Mouse (Mus musculus) hindbrain, embryonic 15.5 days (tissue): ENCODE results near the gene Grip1. TPM values are rescaled to one million over a fixed set of nuclear protein-coding genes. Genes with fewer than 3 reads are reported as not detected.

ENCODE experiments used
- ATAC-seq: fragments of 200-750 bp; cut with Nextera tagmentation; 2 replicates; pipeline ENCODE4 v1.8.0; 2017; ENCODE audit warnings: low read depth, moderate number of reproducible peaks, moderate TSS enrichment; ENCODE audit not compliant: low FRiP score
- H3K27ac ChIP-seq: fragments of 300-500 bp; sonication (generic); replicated peaks from 2 replicates; pipeline ENCODE4 v1.5.1; 2015; ENCODE audit warnings: mild to moderate bottlenecking, inconsistent platforms
- H3K27me3 ChIP-seq: fragments of 300-500 bp; sonication (generic); 2 replicates; pipeline ENCODE4 v1.6.1; 2015; ENCODE audit warnings: control low read depth, inconsistent platforms
- H3K36me3 ChIP-seq: fragments of 300-500 bp; sonication (generic); 2 replicates; pipeline ENCODE4 v1.6.1; 2015; ENCODE audit warnings: control low read depth, inconsistent platforms
- H3K4me1 ChIP-seq: fragments of 300-500 bp; sonication (generic); replicated peaks from 2 replicates; pipeline ENCODE4 v1.6.1; 2015; ENCODE audit warnings: control low read depth, inconsistent platforms
- H3K4me2 ChIP-seq: fragments of 300-500 bp; sonication (generic); 2 replicates; pipeline ENCODE4 v1.6.1; 2015; ENCODE audit warnings: moderate library complexity, mild to moderate bottlenecking, inconsistent platforms
- H3K4me3 ChIP-seq: fragments of 300-500 bp; sonication (generic); 2 replicates; pipeline ENCODE4 v1.5.1; 2015; ENCODE audit warnings: mild to moderate bottlenecking, inconsistent platforms
- H3K9ac ChIP-seq: fragments of 300-500 bp; sonication (generic); 2 replicates; pipeline ENCODE4 v1.6.1; 2015; ENCODE audit warnings: inconsistent platforms
- H3K9me3 ChIP-seq: fragments of 300-500 bp; sonication (generic); 2 replicates; pipeline ENCODE4 v1.6.1; 2016; ENCODE audit warnings: control low read depth, inconsistent platforms
- WGBS: fragments of 180-500 bp; shearing (Covaris S2); methylation state at CpG from one replicate; pipeline ENCODE4 v1.1.7; 2015; 5-methylcytosine and 5-hydroxymethylcytosine counted together
- polyA plus RNA-seq: library from polyadenylated mRNA; unstranded; fragments of >200 nt; fragmentation: Nextera tagmentation; extraction: Ambion mirVana; gene quantifications from 2 replicates; pipeline ENCODE4 v1.2.1, GENCODE M21; 2015

Gene Grip1
- polyA plus RNA-seq, 1 experiment from 2014 or later: 17.3 TPM

DNA sequence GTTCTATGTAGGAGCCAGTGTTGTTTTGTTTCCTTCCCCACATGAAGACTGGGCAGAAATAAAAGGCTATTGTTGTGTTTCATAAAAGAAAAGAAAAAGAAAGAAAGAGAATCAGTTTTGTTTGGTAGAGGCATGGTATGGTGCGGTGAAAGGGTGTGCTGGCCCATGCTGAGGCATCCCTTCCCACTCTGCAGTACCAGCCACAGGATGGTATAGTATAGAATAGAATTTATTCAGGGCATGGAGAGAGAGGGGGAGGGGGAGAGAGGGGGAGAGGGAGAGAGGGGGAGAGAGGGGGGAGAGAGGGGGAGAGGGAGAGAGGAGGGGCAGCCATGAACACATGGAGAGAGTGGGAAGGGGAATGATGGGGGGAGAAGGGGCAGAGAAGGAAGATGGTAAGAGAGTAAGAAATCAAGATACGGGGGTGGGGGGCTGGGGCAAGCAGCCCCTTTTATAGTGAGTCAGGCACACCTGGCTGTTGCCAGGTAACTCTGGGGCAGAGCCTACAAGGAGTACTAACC is 591.1 kb downstream of the Grip1 start:
- Histone ChIP-seq H3K27ac (no peak overlapping the region), H3K4me1 (no peaks in the 10 kb centered on the region), H3K9ac (no peak overlapping the region), H3K9me3 (no peaks in the 10 kb centered on the region), H3K27me3 (no peaks in the 10 kb centered on the region), H3K36me3 (peaks cover 8% of the 10 kb centered on the region; the same call in 1 of the 2 replicates), H3K4me3 (no peak overlapping the region), H3K4me2 (no peak overlapping the region)
- ATAC-seq: no peak
- WGBS: 38% methylated on average over 2 of the region's 2 CpGs

DNA sequence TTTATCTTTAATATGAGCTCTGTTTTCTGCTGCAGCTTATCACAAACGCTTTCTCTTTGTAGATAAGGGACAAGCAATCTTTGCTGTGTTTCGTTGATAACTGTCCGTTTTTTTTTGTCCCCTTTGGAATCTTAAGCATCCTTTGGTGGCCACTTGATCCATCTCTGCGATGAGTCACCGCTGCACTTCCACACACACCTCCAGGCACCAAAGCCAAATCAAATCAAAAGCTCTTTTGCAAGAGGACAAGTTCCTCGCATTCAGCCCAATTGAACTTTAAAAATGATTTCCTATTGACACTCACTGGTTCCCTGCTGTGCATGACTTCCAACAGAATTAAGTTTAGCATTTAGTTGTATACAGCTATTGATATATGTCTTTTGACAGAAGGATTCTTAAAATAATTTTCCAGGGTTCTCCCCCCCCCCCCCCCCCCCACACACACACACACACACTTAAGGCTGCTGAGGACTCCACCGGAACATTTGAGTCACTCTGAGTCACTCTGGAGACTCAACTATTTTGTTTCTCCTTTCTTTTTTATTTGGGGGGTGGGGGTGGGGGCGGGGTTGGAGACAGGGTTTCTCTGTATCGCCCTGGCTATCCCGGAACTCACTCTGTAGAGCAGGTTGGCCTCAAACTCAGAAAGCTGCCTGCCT is 607.1 kb downstream of the Grip1 start:
- Histone ChIP-seq H3K36me3 (peaks cover 3% of the 10 kb centered on the region; the same call in 1 of the 2 replicates), H3K4me1 (no peaks in the 10 kb centered on the region; the same call in 1 of the 2 replicates), H3K9me3 (no peaks in the 10 kb centered on the region), H3K27me3 (no peaks in the 10 kb centered on the region), H3K4me2 (no peak overlapping the region), H3K4me3 (no peak overlapping the region), H3K27ac (no peak overlapping the region), H3K9ac (no peak overlapping the region)
- ATAC-seq: no peak
- WGBS: 73% methylated on average over 10 of the region's 10 CpGs

DNA sequence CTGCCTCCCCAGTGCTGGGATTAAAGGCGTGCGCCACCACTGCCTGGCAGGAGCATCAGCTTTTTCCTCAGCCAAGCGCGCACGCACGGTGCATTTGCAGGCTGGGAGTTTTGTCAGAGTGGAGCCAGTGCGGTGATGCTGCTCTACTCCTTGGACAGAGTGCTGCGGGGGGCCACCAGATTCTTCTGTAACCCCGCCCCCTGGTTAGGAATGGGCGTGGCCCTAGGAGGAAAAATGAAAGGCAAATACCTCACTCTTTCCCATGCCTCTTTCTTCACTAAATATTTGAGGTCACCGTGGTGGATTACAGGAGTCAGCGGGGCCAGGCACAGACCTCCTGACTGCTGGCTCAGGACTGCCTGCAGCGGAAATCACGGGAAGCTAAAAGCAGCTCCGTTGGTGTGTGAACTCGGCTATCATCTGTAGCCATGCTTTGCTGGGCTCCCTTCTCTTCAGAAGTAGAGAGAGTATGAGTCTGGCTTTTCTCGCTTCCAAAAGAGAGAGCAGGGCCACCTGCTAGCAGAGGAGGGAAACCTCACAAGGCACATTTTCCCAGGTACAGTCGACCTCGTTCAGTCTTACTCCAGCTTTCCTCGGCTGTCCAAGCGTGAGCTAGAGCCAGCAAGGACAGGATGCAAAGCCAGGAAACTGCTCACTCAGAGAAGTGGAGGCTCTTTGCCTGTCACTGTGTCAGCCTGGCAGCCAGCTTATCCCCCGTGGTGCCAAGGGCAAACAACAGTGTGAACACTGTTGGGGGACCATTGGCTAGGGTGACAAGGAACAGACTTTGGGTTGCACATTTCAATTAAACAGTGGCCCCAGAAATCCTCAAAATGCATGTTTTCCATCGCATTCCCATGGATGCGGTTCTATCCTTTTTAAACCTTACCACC is 607.9 kb downstream of the Grip1 start:
- Histone ChIP-seq H3K27me3 (no peaks in the 10 kb centered on the region), H3K4me2 (no peak overlapping the region), H3K4me1 (no peaks in the 10 kb centered on the region; the same call in 1 of the 2 replicates), H3K9me3 (no peaks in the 10 kb centered on the region), H3K27ac (no peak overlapping the region), H3K36me3 (no peaks in the 10 kb centered on the region), H3K4me3 (no peak overlapping the region), H3K9ac (no peak overlapping the region)
- WGBS: 80% methylated on average over 24 of the region's 24 CpGs
- ATAC-seq: no peak

DNA sequence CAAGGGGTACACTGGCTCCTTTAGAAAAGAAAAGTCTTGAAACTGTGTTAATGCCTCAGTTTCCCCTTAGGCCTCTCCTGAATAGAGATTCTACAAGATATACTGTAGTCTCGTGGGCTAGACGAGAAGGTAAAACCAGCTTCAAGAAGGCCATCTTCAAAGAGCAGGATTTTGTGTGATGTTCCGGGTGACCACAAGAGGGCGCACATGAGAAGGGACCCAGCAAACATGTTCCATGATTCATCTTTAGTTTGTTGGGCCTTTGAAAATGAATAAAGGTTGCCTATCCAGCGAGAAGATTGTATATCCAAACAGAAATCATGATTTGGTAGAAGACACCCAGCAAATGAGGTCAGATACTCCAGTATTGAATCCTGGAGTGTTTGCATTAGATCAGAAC is 610.8 kb downstream of the Grip1 start:
- no peak overlapping the region for H3K4me3 ChIP-seq
- no peak overlapping the region for H3K9ac ChIP-seq
- H3K9me3 ChIP-seq: no peaks in the 10 kb centered on the region
- H3K4me2 ChIP-seq: no peak overlapping the region
- 31% methylated on average over 5 of the region's 5 CpGs for WGBS
- H3K27ac ChIP-seq: no peak overlapping the region
- no peaks in the 10 kb centered on the region; the same call in 1 of the 2 replicates for H3K4me1 ChIP-seq
- H3K36me3 ChIP-seq: no peaks in the 10 kb centered on the region
- no peak for ATAC-seq
- no peaks in the 10 kb centered on the region for H3K27me3 ChIP-seq

DNA sequence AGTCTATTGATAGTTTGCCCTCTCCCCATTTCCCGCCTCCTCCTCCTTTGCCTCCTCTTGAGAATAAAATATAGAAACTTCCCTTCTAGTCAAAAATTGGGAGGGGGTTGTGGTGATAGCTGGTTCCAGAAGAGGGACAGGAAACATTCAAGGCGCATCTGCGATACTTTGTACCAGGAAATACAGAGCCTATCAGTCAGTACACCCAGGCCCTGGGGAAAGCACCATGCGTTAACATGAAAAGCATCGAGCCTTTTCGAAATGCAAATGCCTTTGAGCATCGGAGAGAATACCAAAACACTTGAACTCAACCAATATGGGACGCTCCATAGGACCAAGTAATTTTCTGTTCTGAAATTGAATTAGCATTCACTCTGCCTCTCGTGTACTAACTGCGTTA is 612.7 kb downstream of the Grip1 start:
- no peaks in the 10 kb centered on the region for H3K9me3 ChIP-seq
- H3K27ac ChIP-seq: no peak overlapping the region
- no peaks in the 10 kb centered on the region for H3K27me3 ChIP-seq
- ATAC-seq: no peak
- H3K36me3 ChIP-seq: no peaks in the 10 kb centered on the region
- no peak overlapping the region for H3K9ac ChIP-seq
- H3K4me1 ChIP-seq: no peaks in the 10 kb centered on the region; the same call in 1 of the 2 replicates
- WGBS: 81% methylated on average over 10 of the region's 10 CpGs
- H3K4me2 ChIP-seq: no peak overlapping the region
- H3K4me3 ChIP-seq: no peak overlapping the region

DNA sequence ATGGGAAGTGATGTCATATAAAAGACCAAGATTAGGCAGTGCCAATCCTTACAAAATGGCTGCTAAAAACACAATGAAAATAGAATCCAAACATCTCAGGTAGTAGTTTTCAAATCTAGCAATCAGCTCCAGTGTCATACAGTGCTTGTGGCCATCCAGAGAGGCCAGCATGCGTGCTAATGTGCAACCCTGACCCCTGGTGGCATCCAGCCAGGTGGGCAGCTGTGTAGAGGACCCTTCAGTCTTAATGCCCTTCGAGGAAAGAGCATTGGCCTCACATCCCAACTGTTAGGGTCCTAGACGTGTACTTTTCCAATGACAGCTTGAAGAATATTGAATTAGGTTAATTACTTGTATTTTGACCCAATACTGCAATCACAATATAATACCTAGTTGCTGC is 624.2 kb downstream of the Grip1 start:
- no peak for ATAC-seq
- WGBS: 76% methylated on average over 3 of the region's 3 CpGs
- no peaks in the 10 kb centered on the region for H3K27me3 ChIP-seq
- no peak overlapping the region for H3K4me3 ChIP-seq
- no peak overlapping the region for H3K9ac ChIP-seq
- H3K4me1 ChIP-seq: no peaks in the 10 kb centered on the region
- no peak overlapping the region for H3K27ac ChIP-seq
- H3K4me2 ChIP-seq: no peak overlapping the region
- H3K36me3 ChIP-seq: peaks cover 33% of the 10 kb centered on the region
- no peaks in the 10 kb centered on the region for H3K9me3 ChIP-seq

DNA sequence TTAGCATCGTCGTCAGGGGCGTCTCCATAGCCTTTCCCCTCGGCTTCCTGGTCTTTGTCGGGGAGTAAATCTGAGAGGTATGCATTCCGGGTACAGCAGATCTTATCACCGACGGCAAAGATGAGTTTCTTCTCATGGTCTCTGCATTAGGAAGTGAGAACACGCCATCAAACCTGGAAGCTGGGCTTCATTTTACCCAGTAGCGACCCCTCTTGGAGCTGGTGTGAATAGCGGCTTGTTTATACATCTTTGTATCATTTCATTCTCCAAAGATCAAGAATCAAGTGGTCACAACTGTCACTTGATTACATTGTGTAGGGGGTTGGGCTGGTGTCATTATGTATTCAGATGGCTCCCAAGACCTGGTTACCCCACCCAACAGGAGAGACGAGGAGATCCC is 638.9 kb downstream of the Grip1 start:
- Histone ChIP-seq H3K36me3 (peaks cover 6% of the 10 kb centered on the region; the same call in 1 of the 2 replicates), H3K4me2 (no peak overlapping the region), H3K27me3 (no peaks in the 10 kb centered on the region), H3K9ac (no peak overlapping the region), H3K4me1 (no peaks in the 10 kb centered on the region), H3K27ac (no peak overlapping the region), H3K9me3 (no peaks in the 10 kb centered on the region), H3K4me3 (no peak overlapping the region)
- WGBS: 90% methylated on average over 12 of the region's 12 CpGs
- no peak for ATAC-seq

DNA sequence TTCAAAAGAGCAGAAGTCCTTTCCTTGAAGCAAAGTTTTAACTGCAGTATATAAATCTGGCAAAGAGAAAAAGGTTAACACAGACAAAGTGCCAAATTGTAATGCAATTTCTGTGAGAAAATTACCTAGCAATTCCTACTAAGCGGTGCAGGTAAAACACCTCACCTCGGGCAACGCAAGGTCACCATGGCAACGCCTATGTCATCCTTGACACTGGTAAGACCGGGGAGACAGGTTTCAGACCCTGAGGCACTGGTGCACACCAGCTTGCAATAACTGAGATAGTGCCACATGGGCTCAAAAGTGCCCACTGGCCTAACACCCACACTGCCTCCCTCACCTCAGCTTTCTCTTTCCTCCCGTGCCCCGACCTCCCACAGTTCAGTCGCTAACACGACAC is 641.5 kb downstream of the Grip1 start:
- 91% methylated on average over 9 of the region's 9 CpGs for WGBS

DNA sequence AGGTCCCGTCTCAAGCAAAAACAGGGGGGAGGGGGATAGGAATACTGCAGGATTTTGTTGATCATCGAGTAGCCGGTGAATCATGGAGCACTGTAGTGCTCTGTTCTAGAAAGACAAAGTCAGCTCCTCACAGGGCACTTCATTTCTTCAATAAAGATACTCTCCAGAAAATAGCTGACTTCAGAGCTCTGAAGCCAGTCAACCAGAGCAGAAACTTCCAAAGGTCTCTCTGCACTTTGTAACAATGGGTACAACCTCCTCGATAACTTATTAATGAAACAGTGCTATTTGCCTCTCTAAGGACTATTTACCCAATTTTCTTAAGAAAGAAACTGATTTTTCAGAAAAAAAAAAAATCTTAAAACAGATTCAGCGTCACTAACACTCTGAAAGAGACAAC is 642.1 kb downstream of the Grip1 start:
- H3K9ac ChIP-seq: no peak overlapping the region
- WGBS: 96% methylated on average over 5 of the region's 5 CpGs

More for the DNA sequence above, 641.5 kb downstream of the Grip1 start:
- Histone ChIP-seq H3K4me2 (no peak overlapping the region), H3K9ac (no peak overlapping the region), H3K36me3 (peaks cover 6% of the 10 kb centered on the region; the same call in 1 of the 2 replicates), H3K9me3 (no peaks in the 10 kb centered on the region), H3K4me3 (no peak overlapping the region), H3K27me3 (no peaks in the 10 kb centered on the region), H3K27ac (no peak overlapping the region), H3K4me1 (no peaks in the 10 kb centered on the region)
- ATAC-seq: no peak

DNA sequence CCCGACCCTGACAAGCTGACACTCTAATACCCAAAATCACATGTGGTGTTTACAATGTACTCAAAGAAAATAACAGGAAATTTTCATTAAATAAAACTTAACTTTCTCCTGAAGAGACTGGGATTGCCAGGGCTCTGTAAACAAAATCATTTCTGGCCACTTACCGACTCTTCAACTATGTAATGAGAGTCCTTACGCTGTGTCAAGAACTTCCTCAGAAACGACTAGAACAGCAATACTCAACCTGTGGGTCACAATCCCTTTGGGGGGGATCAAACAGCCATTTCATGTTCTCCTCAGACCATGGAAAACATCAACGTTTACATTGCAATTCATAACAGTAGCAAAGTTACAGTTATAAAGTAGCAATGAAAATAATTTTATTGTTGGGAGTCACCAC is 643.9 kb downstream of the Grip1 start:
- Histone ChIP-seq H3K9me3 (no peaks in the 10 kb centered on the region), H3K27ac (no peak overlapping the region), H3K36me3 (peaks cover 5% of the 10 kb centered on the region; the same call in 1 of the 2 replicates), H3K9ac (no peak overlapping the region), H3K4me3 (no peak overlapping the region), H3K4me1 (no peaks in the 10 kb centered on the region), H3K27me3 (no peaks in the 10 kb centered on the region), H3K4me2 (no peak overlapping the region)
- no peak for ATAC-seq
- 93% methylated on average over 5 of the region's 5 CpGs for WGBS

More for the DNA sequence above, 642.1 kb downstream of the Grip1 start:
- Histone ChIP-seq H3K36me3 (peaks cover 6% of the 10 kb centered on the region; the same call in 1 of the 2 replicates), H3K27ac (no peak overlapping the region), H3K9me3 (no peaks in the 10 kb centered on the region), H3K4me1 (no peaks in the 10 kb centered on the region), H3K4me2 (no peak overlapping the region), H3K4me3 (no peak overlapping the region), H3K27me3 (no peaks in the 10 kb centered on the region)
- ATAC-seq: no peak

DNA sequence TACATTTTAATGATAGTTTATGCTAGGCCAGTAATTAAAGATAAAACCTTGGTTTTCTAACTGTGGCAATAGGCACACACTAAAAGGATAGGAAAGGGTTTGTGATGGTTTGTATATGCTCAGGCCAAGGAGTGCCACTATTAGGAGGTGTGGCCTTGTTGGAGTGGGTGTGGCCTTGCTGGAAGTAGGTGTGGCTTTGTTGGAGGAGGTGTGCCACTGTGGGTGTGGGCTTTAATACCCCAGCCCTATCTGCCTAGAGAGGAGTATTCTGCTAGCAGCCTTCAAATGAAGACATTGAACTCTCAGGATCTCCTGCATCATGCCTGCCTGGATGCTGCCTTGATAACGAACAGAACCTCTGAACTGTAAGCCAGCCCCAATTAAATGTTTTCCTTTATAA is 647.2 kb downstream of the Grip1 start:
- Histone ChIP-seq H3K9ac (no peak overlapping the region), H3K36me3 (no peaks in the 10 kb centered on the region), H3K4me1 (no peaks in the 10 kb centered on the region), H3K27ac (no peak overlapping the region), H3K27me3 (no peaks in the 10 kb centered on the region), H3K9me3 (no peaks in the 10 kb centered on the region), H3K4me3 (no peak overlapping the region), H3K4me2 (no peak overlapping the region)
- no peak for ATAC-seq
- 97% methylated on average over 1 of the region's 1 CpGs for WGBS
